Mouse (Mus musculus): ENCODE results near the gene Nr2f6. TPM values are rescaled to one million over a fixed set of nuclear protein-coding genes. Genes with fewer than 3 reads are reported as not detected.

Gene Nr2f6
- total and polyA plus RNA-seq, 2 experiments from 2014 or later, result 26.0 to 63.9 TPM

DNA sequence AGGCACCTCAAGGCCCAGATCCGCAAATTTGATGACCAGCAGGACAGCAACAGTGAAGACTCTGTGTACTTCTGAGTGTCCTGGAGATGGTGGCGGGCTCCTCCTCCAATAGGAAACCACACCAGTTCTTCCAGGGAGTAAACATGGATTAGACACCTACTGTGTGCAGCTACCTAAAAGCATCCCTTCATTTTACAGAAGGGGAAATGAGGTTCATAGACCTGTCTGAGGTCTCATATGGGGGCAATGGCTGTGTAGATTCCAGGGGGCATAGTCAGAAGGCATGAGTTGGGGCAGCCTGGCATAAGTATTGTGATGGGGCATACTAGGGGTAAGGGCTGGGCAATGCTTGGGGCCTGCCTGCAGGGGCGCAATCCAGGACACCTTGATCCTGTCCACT lies 8.8 kb downstream of the Nr2f6 start:
- DNase-seq, result no peak
- no peak for ATAC-seq
- WGBS, result 90% methylated on average over 3 of the region's 3 CpGs
- Histone ChIP-seq H3K27me3 (ENCODE audit: insufficient read depth, low read length) (no peaks in the 10 kb centered on the region), H3K4me3 (ENCODE audit: low read depth, low read length) (no peak overlapping the region), H3K9me3 (ENCODE audit: low read length) (no peaks in the 10 kb centered on the region), H3K4me1 (ENCODE audit: insufficient read depth) (peaks cover 11% of the 10 kb centered on the region), H3K27ac (ENCODE audit: low read depth, low read length) (no peak overlapping the region), H3K4me2 (ENCODE audit: low read depth) (no peak overlapping the region), H3K36me3 (ENCODE audit: insufficient read depth) (peaks cover 17% of the 10 kb centered on the region), H3K9ac (no peak overlapping the region)
- no peak for TF ChIP-seq CTCF (IDR thresholded peaks at IDR 0.05; ENCODE audit: low read depth)

DNA sequence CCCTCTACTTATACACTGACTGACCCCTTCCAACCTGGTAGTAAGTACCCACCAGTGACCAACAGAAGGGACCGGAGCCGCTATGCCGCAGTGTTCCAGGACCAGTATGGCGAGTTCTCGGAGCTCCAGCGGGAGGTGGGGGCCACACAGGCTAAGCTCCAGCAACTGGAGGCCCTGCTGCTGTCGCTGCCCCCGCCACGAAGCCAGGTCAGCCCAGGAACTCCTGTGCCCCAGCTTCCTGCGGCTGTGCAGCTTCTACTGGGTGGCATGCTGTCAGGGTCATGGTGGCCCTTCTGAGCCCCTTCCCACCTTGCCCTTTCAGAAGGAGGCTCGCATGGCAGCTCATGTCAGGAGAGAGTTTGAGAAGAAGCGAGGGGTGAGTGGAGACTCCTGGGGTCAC lies 9.3 kb downstream of the Nr2f6 start:
- ATAC-seq, result no peak
- Histone ChIP-seq H3K4me3 (ENCODE audit: low read depth, low read length) (no peak overlapping the region), H3K36me3 (ENCODE audit: insufficient read depth) (peaks cover 17% of the 10 kb centered on the region), H3K27ac (ENCODE audit: low read depth, low read length) (no peak overlapping the region), H3K9ac (no peak overlapping the region), H3K4me1 (ENCODE audit: insufficient read depth) (peaks cover 15% of the 10 kb centered on the region), H3K4me2 (ENCODE audit: low read depth) (no peak overlapping the region), H3K9me3 (ENCODE audit: low read length) (no peaks in the 10 kb centered on the region), H3K27me3 (ENCODE audit: insufficient read depth, low read length) (no peaks in the 10 kb centered on the region)
- no peak for TF ChIP-seq CTCF (IDR thresholded peaks at IDR 0.05; ENCODE audit: low read depth)
- 88% methylated on average over 12 of the region's 12 CpGs for WGBS
- no peak for DNase-seq

DNA sequence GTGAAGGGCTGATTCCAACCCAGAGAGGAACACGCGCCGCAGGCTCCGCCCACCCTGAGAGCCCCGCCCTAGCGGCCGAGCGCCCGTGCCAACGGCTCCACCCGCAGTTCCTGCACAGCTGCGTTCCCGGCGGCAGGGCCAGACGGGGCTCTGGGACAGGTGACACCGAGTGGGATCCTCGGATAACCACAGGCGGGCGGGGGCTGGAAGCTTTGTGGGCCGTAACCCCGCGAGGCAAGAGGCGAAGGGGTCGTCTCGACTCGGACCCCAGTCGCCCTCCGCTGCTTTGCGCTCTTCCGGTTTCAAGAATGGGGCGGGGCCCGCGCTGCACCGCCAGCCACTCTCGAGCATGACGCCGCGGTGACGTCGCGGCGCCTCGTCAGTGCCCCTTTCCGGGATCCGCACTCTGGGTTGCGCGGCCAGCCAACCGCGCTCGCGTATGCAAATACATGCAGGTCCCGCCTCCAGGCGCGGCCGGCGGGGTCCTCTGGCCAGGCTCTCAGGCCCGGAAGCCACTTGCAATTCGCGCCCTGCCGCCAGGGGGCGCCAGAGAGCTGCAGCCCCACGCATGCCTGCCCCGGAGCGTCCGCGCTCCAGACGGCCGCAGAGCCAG lies 10.4 kb downstream of the Nr2f6 start, which contains the start of gene Ocel1:
Gene Ocel1, plus strand, starts transcription at position 63 of the 613 bp plus-strand sequence.
- Histone ChIP-seq H3K9me3 (ENCODE audit: low read length) (no peaks in the 10 kb centered on the region), H3K27me3 (ENCODE audit: insufficient read depth, low read length) (no peaks in the 10 kb centered on the region), H3K36me3 (ENCODE audit: insufficient read depth) (peaks cover 17% of the 10 kb centered on the region), H3K9ac (peak within 1 kb of the TSS; percentile 51), H3K4me1 (ENCODE audit: insufficient read depth) (peaks cover 11% of the 10 kb centered on the region), H3K4me2 (ENCODE audit: low read depth) (peak within 1 kb of the TSS; percentile 41), H3K4me3 (ENCODE audit: low read depth, low read length) (peak within 1 kb of the TSS; percentile 61), H3K27ac (ENCODE audit: low read depth, low read length) (peak within 1 kb of the TSS; percentile 80)
- peak; percentile 88 for ATAC-seq
- peak; percentile 95 for TF ChIP-seq CTCF (IDR thresholded peaks at IDR 0.05; ENCODE audit: low read depth)
- 2% methylated on average over 68 of the region's 68 CpGs for WGBS
- DNase-seq, result peak; percentile 98

DNA sequence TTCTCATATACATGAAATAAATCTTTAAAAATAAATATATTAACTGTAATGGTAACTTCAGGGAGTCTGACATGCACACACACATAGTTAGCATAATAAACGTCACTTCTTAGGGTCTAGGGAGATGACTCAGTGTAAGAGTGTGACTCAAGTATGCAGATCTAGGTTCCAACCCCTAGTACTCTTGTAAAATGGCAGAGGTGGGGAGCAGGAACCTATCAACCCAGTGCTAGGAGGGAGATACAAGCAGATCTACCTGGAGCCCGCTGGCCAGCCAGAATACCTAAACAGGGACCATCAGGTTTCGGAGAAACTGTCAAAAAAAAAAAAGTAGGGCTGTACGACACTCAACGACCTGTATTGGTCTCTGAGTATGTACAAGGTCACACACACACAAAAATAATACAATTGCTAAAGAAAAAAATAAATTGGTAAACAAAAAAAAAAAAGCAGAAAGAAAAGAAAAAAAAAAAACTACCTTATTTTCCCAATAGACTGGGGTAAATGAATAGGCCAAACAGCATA lies 11.0 kb downstream of the Nr2f6 start:
- no peak for ATAC-seq
- DNase-seq, result no peak
- Histone ChIP-seq H3K9ac (peak overlapping the region; percentile 51), H3K9me3 (ENCODE audit: low read length) (no peaks in the 10 kb centered on the region), H3K4me2 (ENCODE audit: low read depth) (peak overlapping the region; percentile 41), H3K4me1 (ENCODE audit: insufficient read depth) (peaks cover 6% of the 10 kb centered on the region; the same call in 1 of the 2 replicates), H3K4me3 (ENCODE audit: low read depth, low read length) (peak overlapping the region; percentile 61), H3K27ac (ENCODE audit: low read depth, low read length) (peak overlapping the region; percentile 80), H3K27me3 (ENCODE audit: insufficient read depth, low read length) (no peaks in the 10 kb centered on the region), H3K36me3 (ENCODE audit: insufficient read depth) (peaks cover 17% of the 10 kb centered on the region)
- TF ChIP-seq CTCF (IDR thresholded peaks at IDR 0.05; ENCODE audit: low read depth), result no peak
- 24% methylated on average over 5 of the region's 5 CpGs for WGBS

DNA sequence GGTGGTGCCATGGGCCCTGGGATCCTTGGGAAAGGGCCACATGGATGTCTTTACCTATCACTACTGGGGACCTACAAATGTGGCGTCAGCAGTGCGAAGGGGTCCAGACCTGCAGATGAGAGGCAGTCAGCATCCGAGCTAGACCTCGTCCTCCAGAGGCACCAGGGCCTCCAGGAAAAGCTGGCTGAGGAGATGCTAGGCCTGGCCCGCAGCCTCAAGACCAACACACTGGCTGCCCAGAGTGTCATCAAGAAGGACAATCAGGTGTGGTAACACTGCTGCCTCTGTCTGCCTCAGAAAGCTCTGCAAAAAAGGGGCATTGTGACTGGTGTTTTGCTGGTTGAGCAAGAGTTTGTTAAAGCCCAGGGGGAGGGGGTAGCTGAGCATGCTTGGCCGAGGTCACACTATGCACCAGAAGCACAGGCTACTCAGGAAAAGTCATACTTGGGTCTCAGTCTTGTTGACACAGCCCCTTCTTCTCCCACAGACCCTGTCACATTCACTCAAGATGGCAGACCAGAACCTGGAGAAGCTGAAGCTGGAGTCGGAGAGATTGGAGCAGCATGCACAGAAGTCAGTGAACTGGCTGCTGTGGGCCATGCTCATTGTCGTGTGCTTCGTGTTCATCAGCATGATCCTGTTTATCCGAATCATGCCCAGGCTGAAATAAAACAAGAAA lies 12.6 kb downstream of the Nr2f6 start:
- no peak overlapping the region for H3K4me3 ChIP-seq (ENCODE audit: low read depth, low read length)
- no peak for TF ChIP-seq CTCF (IDR thresholded peaks at IDR 0.05; ENCODE audit: low read depth)
- no peaks in the 10 kb centered on the region for H3K27me3 ChIP-seq (ENCODE audit: insufficient read depth, low read length)
- no peak for ATAC-seq
- peaks cover 6% of the 10 kb centered on the region; the same call in 1 of the 2 replicates for H3K4me1 ChIP-seq (ENCODE audit: insufficient read depth)
- H3K36me3 ChIP-seq (ENCODE audit: insufficient read depth), result peaks cover 17% of the 10 kb centered on the region
- H3K4me2 ChIP-seq (ENCODE audit: low read depth), result no peak overlapping the region
- no peak overlapping the region for H3K27ac ChIP-seq (ENCODE audit: low read depth, low read length)
- no peak overlapping the region for H3K9ac ChIP-seq
- no peaks in the 10 kb centered on the region for H3K9me3 ChIP-seq (ENCODE audit: low read length)
- WGBS, result 93% methylated on average over 10 of the region's 10 CpGs
- no peak for DNase-seq

DNA sequence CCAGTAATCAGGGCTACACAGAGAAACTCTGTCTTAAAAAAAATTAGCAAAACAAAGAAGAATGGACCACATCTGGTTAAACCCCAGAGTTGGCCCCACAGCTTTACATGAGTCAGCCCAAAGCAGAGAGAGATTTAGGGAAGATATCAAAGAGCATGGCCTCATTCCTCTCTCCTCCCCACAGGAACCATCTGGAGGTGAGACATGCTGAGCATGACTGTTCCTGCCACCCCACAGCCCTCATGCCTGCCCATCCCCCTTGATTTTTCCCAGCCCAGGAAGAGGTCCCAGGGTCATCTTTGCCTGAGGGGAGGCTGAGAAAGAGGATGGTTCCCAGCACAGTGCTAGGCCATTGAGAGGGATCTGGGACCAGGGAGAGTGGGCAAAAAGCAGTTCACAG lies 13.4 kb downstream of the Nr2f6 start:
- Histone ChIP-seq H3K27ac (ENCODE audit: low read depth, low read length) (no peak overlapping the region), H3K27me3 (ENCODE audit: insufficient read depth, low read length) (no peaks in the 10 kb centered on the region), H3K4me3 (ENCODE audit: low read depth, low read length) (no peak overlapping the region), H3K9ac (no peak overlapping the region), H3K4me2 (ENCODE audit: low read depth) (no peak overlapping the region), H3K9me3 (ENCODE audit: low read length) (no peaks in the 10 kb centered on the region), H3K36me3 (ENCODE audit: insufficient read depth) (peaks cover 13% of the 10 kb centered on the region), H3K4me1 (ENCODE audit: insufficient read depth) (peaks cover 6% of the 10 kb centered on the region; the same call in 1 of the 2 replicates)
- TF ChIP-seq CTCF (IDR thresholded peaks at IDR 0.05; ENCODE audit: low read depth), result no peak
- ATAC-seq, result no peak
- DNase-seq, result no peak

Data from forebrain, postnatal 0 days (tissue).